Mouse (Mus musculus) myocyte (in vitro differentiated cells): ENCODE results near the gene Frem2. TPM values are rescaled to one million over a fixed set of nuclear protein-coding genes. Genes with fewer than 3 reads are reported as not detected.

Experiments used
- H3K27me3 ChIP-seq: one replicate; pipeline ENCODE4 v1.6.1; 2011; ENCODE audit not compliant: control insufficient read depth, insufficient read depth, insufficient read length
- H3K36me3 ChIP-seq: one replicate; pipeline ENCODE4 v1.6.1; 2011; ENCODE audit not compliant: control insufficient read depth, insufficient read depth
- H3K4me2 ChIP-seq: one replicate; pipeline ENCODE4 v1.6.1; 2011; ENCODE audit warnings: low read depth, control low read depth
- H3K4me3 ChIP-seq: one replicate; pipeline ENCODE4 v1.5.1; 2011; ENCODE audit warnings: mild to moderate bottlenecking, control low read depth, moderate library complexity
- H3K79me2 ChIP-seq: one replicate; pipeline ENCODE4 v1.6.1; 2011; ENCODE audit not compliant: control insufficient read depth, insufficient read depth
- H3ac ChIP-seq: one replicate; pipeline ENCODE4 v1.6.1; 2011; ENCODE audit not compliant: control insufficient read depth, insufficient read length
- CEBPB ChIP-seq: IDR thresholded peaks from 2 replicates; pipeline ENCODE4 v1.6.1; 2011; ENCODE audit warnings: mild to moderate bottlenecking, moderate library complexity; ENCODE audit not compliant: poor library complexity, insufficient read depth, severe bottlenecking
- E2F4 ChIP-seq: IDR thresholded peaks from one replicate; pipeline ENCODE4 v1.6.1; 2011; ENCODE audit warnings: mild to moderate bottlenecking, control low read depth, moderate library complexity; ENCODE audit not compliant: insufficient read depth
- MAX ChIP-seq: IDR thresholded peaks from one replicate; pipeline ENCODE4 v1.6.1; 2011; ENCODE audit warnings: low read depth, mild to moderate bottlenecking, control low read depth
- MYOD1 ChIP-seq, 3 experiments: IDR thresholded peaks; one replicate each; pipeline ENCODE4 v1.6.1; 2011; ENCODE audit warnings: control low read depth in 2 of 3, low read depth in 2 of 3, mild to moderate bottlenecking in 2 of 3, moderate library complexity in 1 of 3; ENCODE audit not compliant: insufficient read length in 2 of 3, control insufficient read depth in 1 of 3
- MYOG ChIP-seq, 3 experiments: IDR thresholded peaks; one replicate each; pipeline ENCODE4 v1.6.1; 2011; ENCODE audit warnings: control low read depth in 2 of 3, low read depth in 2 of 3, mild to moderate bottlenecking in 2 of 3; ENCODE audit not compliant: insufficient read length in 2 of 3, control insufficient read depth in 1 of 3, insufficient read depth in 1 of 3
- POLR2A ChIP-seq: IDR thresholded peaks from one replicate; pipeline ENCODE4 v1.6.1; 2011; ENCODE audit warnings: low read depth, mild to moderate bottlenecking, control low read depth, moderate library complexity; ENCODE audit not compliant: insufficient read length
- POLR2AphosphoS2 ChIP-seq: IDR thresholded peaks from one replicate; pipeline ENCODE4 v1.6.1; 2011; ENCODE audit warnings: low read depth, control low read depth; ENCODE audit not compliant: insufficient read length
- REST ChIP-seq: IDR thresholded peaks from one replicate; pipeline ENCODE4 v1.6.1; 2011; ENCODE audit warnings: mild to moderate bottlenecking, control low read depth, moderate library complexity; ENCODE audit not compliant: insufficient read depth, insufficient read length
- SRF ChIP-seq: IDR thresholded peaks from one replicate; pipeline ENCODE4 v1.6.1; 2011; ENCODE audit warnings: low read depth; ENCODE audit not compliant: control insufficient read depth, insufficient read length
- TCF12 ChIP-seq: IDR thresholded peaks from one replicate; pipeline ENCODE4 v1.6.1; 2011; ENCODE audit warnings: mild to moderate bottlenecking, control low read depth; ENCODE audit not compliant: poor library complexity, insufficient read depth, severe bottlenecking
- TCF3 ChIP-seq: IDR thresholded peaks from one replicate; pipeline ENCODE4 v1.6.1; 2011; ENCODE audit warnings: low read depth, control low read depth; ENCODE audit not compliant: insufficient read length
- USF1 ChIP-seq: IDR thresholded peaks from one replicate; pipeline ENCODE4 v1.6.1; 2011; ENCODE audit warnings: low read depth, mild to moderate bottlenecking, control low read depth, moderate library complexity
- polyA plus RNA-seq: library from polyadenylated mRNA; unstranded; fragments of >200 nt; fragmentation: generic; extraction: Trizol; gene quantifications from one replicate; pipeline ENCODE4 v1.2.1, GENCODE M21; 2012; ENCODE audit warnings: missing spikeins

Gene Frem2
- polyA plus RNA-seq, 1 experiment = 0.36 TPM

DNA sequence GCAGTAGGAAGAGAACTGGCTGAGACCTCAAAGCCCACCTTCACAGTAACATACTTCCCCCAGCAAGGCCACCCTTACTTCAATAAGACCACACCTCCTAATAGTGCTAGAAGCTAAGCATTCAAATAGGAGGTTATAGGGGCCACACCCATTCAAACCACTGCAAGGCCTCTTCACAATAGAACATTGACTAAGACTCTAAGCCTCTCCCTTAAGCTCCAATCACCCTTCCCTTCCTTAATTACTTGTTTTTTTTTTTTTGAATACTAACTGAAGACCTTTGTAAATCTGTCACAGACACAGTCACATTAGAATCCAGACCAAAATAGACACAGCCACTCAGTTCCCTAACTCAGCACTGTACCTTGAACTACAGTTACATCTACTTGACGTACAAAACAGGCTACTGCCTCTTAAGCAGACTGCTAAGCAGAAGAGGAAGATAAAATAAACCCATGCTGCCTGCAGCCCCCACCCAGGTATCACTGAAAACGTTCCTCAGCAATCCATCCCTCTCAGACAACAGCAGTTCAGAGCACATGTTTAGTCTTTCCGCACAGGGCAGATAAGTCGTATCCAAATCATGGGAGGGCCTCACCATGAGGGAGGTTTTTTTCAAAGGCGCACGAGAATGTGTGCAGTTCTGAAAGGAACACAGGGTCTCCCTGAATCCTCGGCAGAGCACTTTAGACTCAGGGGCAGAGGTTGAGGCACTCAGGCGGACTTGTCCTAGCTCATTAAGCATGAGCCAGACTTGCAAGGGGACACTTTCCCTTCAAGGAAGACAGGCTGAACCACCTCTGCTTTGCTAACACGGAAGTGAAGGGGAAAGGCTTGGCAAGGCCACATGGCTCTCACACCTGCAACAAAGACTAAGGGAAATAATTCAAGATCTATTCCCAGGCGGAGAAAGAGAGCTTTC is 101.9 kb downstream of the Frem2 start:
- no peaks in the 10 kb centered on the region for H3K79me2 ChIP-seq
- no peak for TF ChIP-seq POLR2AphosphoS2
- no peak for TF ChIP-seq TCF12
- no peak for TF ChIP-seq REST
- no peaks in the 10 kb centered on the region for H3K36me3 ChIP-seq
- peaks cover 18% of the 10 kb centered on the region for H3K27me3 ChIP-seq
- H3K4me3 ChIP-seq = no peak overlapping the region
- H3K4me2 ChIP-seq = no peak overlapping the region
- no peak overlapping the region for H3ac ChIP-seq

DNA sequence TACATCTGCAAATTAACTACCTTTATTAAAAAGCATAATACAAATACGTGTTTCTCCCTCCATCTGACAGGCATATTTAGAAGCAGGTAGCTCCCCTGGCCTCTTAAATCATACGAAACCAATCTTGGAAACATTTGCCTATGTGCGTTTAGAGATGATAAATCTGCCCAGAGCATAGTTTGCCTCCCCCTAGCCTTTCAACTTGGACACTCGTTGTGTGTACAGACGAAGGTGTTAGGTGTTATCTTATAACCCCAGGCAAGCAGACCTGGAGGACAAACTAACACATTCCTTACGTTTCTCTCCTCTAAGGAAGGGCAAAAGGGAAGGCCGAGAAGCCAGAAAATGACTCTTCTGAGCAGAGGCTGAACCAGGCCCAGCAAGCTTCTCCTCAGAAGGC is 104.5 kb downstream of the Frem2 start:
- peaks cover 11% of the 10 kb centered on the region for H3K27me3 ChIP-seq
- no peaks in the 10 kb centered on the region for H3K79me2 ChIP-seq
- H3K4me2 ChIP-seq = no peak overlapping the region
- H3K36me3 ChIP-seq = no peaks in the 10 kb centered on the region
- no peak for TF ChIP-seq USF1
- TF ChIP-seq MYOG (IDR thresholded peaks at IDR 0.05; ENCODE audit: control insufficient read depth in 1 of 3, insufficient read depth in 1 of 3, insufficient read length in 2 of 3, low read depth in 2 of 3) = no peak
- no peak for TF ChIP-seq TCF12
- no peak for TF ChIP-seq MYOD1 (IDR thresholded peaks at IDR 0.05; ENCODE audit: control insufficient read depth in 1 of 3, insufficient read length in 2 of 3, low read depth in 2 of 3)
- TF ChIP-seq CEBPB = no peak
- no peak for TF ChIP-seq TCF3
- TF ChIP-seq MAX = no peak
- no peak for TF ChIP-seq E2F4
- TF ChIP-seq SRF = no peak
- no peak for TF ChIP-seq POLR2A
- TF ChIP-seq REST = no peak
- no peak for TF ChIP-seq POLR2AphosphoS2
- H3K4me3 ChIP-seq = no peak overlapping the region
- H3ac ChIP-seq = no peak overlapping the region

DNA sequence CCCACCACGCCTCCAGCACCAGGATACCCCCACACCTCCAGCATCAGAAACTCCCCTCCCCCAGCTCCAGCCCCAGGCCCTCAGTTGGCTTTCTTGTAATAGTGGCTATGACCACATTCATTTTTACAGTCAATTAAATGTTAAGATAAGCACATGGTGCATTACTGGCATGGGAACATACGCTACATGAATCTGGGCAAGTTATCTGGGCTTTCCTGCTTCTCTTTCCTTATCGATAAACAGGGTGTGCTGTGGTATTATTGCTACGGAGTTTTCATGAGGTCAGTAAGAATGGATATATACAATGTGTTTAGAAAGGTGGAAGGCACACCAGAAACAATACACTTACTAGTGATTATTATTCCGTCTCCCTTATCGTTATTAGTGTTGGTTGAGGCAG is 125.1 kb downstream of the Frem2 start:
- Histone ChIP-seq H3K4me2 (no peak overlapping the region), H3K36me3 (no peaks in the 10 kb centered on the region), H3K27me3 (peaks cover 10% of the 10 kb centered on the region), H3K79me2 (no peaks in the 10 kb centered on the region), H3K4me3 (no peak overlapping the region), H3ac (no peak overlapping the region)
- TF ChIP-seq MYOD1 (IDR thresholded peaks at IDR 0.05; ENCODE audit: control insufficient read depth in 1 of 3, insufficient read length in 2 of 3, low read depth in 2 of 3) (no peak), USF1 (no peak), SRF (no peak), E2F4 (no peak), POLR2A (no peak), POLR2AphosphoS2 (no peak), TCF3 (no peak), MAX (no peak), TCF12 (no peak), CEBPB (no peak), REST (no peak), MYOG (IDR thresholded peaks at IDR 0.05; ENCODE audit: control insufficient read depth in 1 of 3, insufficient read depth in 1 of 3, insufficient read length in 2 of 3, low read depth in 2 of 3) (no peak)

DNA sequence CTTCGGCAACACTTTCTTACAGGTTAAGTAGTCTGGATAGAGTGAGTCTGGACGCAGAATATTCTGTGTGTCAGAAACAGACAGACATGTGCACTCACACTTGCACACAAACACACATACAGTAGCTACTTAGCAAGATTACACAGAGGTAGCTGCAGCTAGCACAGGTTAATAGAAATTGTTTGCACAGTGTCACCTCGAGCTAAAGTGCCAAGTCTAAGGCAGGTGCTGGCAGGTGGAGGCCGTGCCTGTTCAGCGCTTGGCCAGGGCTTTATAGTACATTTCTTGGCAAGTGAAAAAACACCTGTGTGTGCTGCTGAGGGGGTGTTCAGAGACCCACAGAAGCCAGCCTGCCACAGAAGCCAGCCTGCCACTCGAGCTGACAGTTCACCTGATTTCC is 126.8 kb downstream of the Frem2 start:
- no peak for TF ChIP-seq REST
- no peaks in the 10 kb centered on the region for H3K79me2 ChIP-seq
- H3ac ChIP-seq = no peak overlapping the region
- H3K4me3 ChIP-seq = no peak overlapping the region
- no peaks in the 10 kb centered on the region for H3K36me3 ChIP-seq
- no peak overlapping the region for H3K4me2 ChIP-seq
- H3K27me3 ChIP-seq = peaks cover 7% of the 10 kb centered on the region

DNA sequence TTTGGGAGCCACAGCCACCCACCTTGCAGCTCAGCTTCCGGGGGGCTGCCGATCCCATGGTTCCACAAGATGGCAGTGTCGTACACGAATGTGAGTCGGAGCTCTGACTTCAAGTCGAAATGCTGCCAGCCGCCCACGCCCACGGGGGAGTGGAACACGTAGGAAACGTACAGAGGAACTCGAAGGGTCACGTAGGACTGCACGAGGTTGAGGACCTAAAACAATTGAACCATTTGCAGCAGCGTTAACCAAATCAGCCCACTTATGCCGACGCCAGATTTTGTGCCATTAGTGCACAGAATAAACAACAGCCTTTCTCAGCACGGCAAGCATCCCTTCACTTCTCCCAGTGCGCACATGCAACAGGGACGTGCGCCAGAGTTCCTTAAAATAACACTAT is 131.4 kb downstream of the Frem2 start:
- Histone ChIP-seq H3K27me3 (peaks cover 17% of the 10 kb centered on the region), H3ac (no peak overlapping the region), H3K4me2 (no peak overlapping the region), H3K36me3 (no peaks in the 10 kb centered on the region), H3K4me3 (no peak overlapping the region), H3K79me2 (no peaks in the 10 kb centered on the region)
- no peak for TF ChIP-seq CEBPB
- no peak for TF ChIP-seq MYOD1 (IDR thresholded peaks at IDR 0.05; ENCODE audit: control insufficient read depth in 1 of 3, insufficient read length in 2 of 3, low read depth in 2 of 3)
- no peak for TF ChIP-seq REST
- no peak for TF ChIP-seq TCF3
